Mouse (Mus musculus): ENCODE measurements around the gene Medag. TPM values are rescaled to one million over a fixed set of nuclear protein-coding genes. Genes with fewer than 3 reads are reported as not detected.

Medag gene
- polyA plus RNA-seq, 1 experiment from 2014 or later: 2.5 TPM

GRCm38 (mm10) chr5:149375074-149375888, 36.3 kb upstream of the Medag start:
- H3K36me3 ChIP-seq: no peaks in the 10 kb centered on the region
- peak; percentile 25; the same call in 1 of the 2 replicates for ATAC-seq (ENCODE audit: low FRiP score)
- WGBS: 40% methylated on average over 14 of the region's 14 CpGs
- H3K27me3 ChIP-seq: no peaks in the 10 kb centered on the region
- H3K4me2 ChIP-seq: peak overlapping the region; percentile 39
- no peak overlapping the region for H3K4me3 ChIP-seq
- H3K9ac ChIP-seq: peak overlapping the region; percentile 46; the same call in 1 of the 2 replicates
- H3K9me3 ChIP-seq: no peaks in the 10 kb centered on the region
- H3K27ac ChIP-seq: peak overlapping the region; percentile 81
- peaks cover 50% of the 10 kb centered on the region for H3K4me1 ChIP-seq (replicated peaks)

GRCm38 (mm10) chr5:149375889-149376212, 35.7 kb upstream of the Medag start:
- H3K36me3 ChIP-seq: no peaks in the 10 kb centered on the region
- H3K4me2 ChIP-seq: peak overlapping the region; percentile 39
- peak; percentile 53; the same call in 1 of the 2 replicates for ATAC-seq (ENCODE audit: low FRiP score)
- WGBS: under 1% methylated on average over 8 of the region's 8 CpGs
- H3K4me1 ChIP-seq (replicated peaks): peaks cover 56% of the 10 kb centered on the region
- H3K9me3 ChIP-seq: no peaks in the 10 kb centered on the region
- no peak overlapping the region for H3K4me3 ChIP-seq
- H3K9ac ChIP-seq: peak overlapping the region; percentile 46; the same call in 1 of the 2 replicates
- no peaks in the 10 kb centered on the region for H3K27me3 ChIP-seq
- peak overlapping the region; percentile 81 for H3K27ac ChIP-seq

- Histone ChIP-seq H3K27me3 (no peaks in the 10 kb centered on the region), H3K9ac (no peak overlapping the region), H3K4me2 (no peak overlapping the region), H3K36me3 (no peaks in the 10 kb centered on the region), H3K4me3 (no peak overlapping the region), H3K4me1 (replicated peaks) (peaks cover 61% of the 10 kb centered on the region), H3K9me3 (no peaks in the 10 kb centered on the region), H3K27ac (no peak overlapping the region)
- WGBS: 86% methylated on average over 7 of the region's 7 CpGs
- no peak for ATAC-seq (ENCODE audit: low FRiP score)
Measured at GRCm38 (mm10) chr5:149376367-149376766, 35.2 kb upstream of the Medag start.

DNA sequence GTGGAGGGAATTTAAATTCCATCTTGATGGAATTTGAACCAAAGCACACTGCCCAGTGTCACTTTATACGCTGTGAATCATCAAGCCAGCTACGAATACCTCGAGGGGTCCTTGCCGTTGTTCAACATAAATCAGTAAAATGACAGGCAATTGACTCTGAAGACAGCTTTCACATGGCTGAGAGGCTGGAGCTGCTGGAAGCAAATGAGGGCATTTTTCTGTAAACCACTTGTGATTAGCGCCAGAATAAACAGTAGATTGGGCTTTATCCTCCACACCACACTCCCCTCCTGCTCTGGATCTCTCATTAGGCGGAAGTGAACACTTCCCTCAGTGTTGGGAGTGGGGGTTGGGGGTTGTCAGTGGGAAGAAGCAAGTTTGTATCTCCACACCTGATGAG, 34.3 kb upstream of the Medag start:
- Histone ChIP-seq H3K4me2 (no peak overlapping the region), H3K4me1 (replicated peaks) (peaks cover 63% of the 10 kb centered on the region), H3K27ac (peak overlapping the region; percentile 60), H3K27me3 (no peaks in the 10 kb centered on the region), H3K9me3 (no peaks in the 10 kb centered on the region), H3K9ac (no peak overlapping the region), H3K36me3 (no peaks in the 10 kb centered on the region), H3K4me3 (no peak overlapping the region)
- ATAC-seq (ENCODE audit: low FRiP score): no peak
- 22% methylated on average over 6 of the region's 6 CpGs for WGBS

DNA sequence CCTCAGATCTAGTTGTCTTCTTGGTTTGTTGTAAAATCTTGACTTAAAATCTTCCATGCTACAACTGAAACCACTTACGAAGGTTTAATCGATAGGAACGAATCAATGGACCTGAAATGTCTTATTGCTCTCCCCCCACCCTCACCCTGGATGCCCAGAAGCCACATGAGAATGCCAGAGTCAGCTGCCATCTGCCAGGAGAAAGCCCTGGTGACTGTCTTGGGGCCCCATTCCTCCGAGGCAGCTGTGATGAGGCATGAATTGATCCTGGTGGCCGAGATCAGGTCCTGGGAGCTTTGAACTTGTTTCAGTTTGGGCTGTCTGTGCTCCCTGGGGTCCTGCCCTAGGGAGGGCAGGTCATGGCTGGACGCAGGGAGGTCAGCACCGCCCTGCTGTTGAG, 33.0 kb upstream of the Medag start:
- Histone ChIP-seq H3K36me3 (no peaks in the 10 kb centered on the region), H3K4me2 (no peak overlapping the region), H3K27me3 (no peaks in the 10 kb centered on the region), H3K27ac (no peak overlapping the region), H3K4me1 (replicated peaks) (peaks cover 55% of the 10 kb centered on the region), H3K4me3 (no peak overlapping the region), H3K9me3 (no peaks in the 10 kb centered on the region), H3K9ac (no peak overlapping the region)
- no peak for ATAC-seq (ENCODE audit: low FRiP score)
- 60% methylated on average over 7 of the region's 7 CpGs for WGBS

DNA sequence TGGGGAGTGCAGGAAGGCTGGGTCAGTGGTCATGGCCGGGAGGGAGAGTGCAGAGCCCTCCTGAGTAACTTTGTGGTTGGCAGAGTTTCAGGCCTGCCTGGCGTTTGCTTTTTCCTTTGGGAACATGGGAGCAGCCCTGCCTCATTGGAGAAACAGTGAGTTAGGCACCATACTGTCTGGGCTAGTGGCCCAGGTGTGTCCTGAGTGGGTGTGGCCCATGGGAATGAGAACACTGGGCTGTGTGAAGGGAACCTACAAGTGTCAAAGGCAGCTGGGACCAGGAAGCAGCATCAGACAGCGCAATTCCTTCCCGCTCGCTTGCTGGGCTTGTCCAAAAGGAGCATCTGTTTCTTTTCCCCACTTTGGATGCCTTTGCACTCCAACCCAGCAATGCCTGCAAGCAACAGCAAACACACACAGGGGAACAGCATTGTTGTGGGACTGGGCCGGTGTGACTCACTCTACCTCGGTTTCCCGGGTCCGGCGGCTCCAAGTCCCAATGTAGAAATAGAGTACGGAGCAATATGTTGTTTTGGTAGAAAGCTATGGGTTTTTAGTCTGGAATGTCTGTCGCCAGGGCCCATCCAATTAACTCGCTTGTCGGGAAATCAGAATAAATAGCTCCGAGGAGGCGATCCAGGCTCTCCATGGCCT, 32.3 kb upstream of the Medag start:
- Histone ChIP-seq H3K9me3 (no peaks in the 10 kb centered on the region), H3K9ac (peak overlapping the region; percentile 10; the same call in 1 of the 2 replicates), H3K36me3 (no peaks in the 10 kb centered on the region), H3K4me3 (no peak overlapping the region), H3K4me2 (no peak overlapping the region), H3K4me1 (replicated peaks) (peaks cover 49% of the 10 kb centered on the region), H3K27me3 (no peaks in the 10 kb centered on the region), H3K27ac (peak overlapping the region; percentile 83)
- no peak for ATAC-seq (ENCODE audit: low FRiP score)
- WGBS: 64% methylated on average over 16 of the region's 16 CpGs

- 54% methylated on average over 8 of the region's 8 CpGs for WGBS
- peak; percentile 33 for ATAC-seq (ENCODE audit: low FRiP score)
- no peak overlapping the region for H3K4me2 ChIP-seq
Measured at GRCm38 (mm10) chr5:149379861-149380260, 31.7 kb upstream of the Medag start.

DNA sequence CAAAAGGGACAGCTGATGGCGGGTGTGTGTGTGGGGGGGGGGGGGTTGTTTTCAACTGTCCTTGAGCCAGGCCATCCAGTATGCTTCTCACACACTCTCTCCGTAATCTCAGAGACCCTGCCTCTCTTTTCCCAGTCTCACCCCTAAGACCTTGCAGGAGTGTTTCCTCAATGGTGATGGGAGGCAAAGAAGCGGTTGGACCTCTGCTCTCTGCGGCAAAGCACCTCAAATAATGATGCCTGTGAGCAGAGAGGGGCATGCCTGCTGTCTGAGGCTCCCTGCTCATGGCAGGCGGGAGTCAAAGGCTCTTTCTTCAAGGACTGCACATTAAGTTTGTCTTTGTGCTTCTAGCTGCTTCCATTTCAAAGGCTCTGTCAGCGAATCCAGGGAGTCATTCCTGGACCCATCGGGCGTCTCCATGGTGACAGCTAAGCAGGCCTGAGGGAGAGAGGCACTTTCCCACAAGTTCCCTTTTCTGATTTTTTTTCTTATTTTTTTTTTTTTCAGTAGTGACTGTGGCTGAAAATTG, 31.1 kb upstream of the Medag start:
- Histone ChIP-seq H3K27ac (peak overlapping the region; percentile 83), H3K36me3 (no peaks in the 10 kb centered on the region), H3K4me1 (replicated peaks) (peaks cover 42% of the 10 kb centered on the region), H3K9ac (no peak overlapping the region), H3K4me3 (no peak overlapping the region), H3K9me3 (no peaks in the 10 kb centered on the region), H3K27me3 (no peaks in the 10 kb centered on the region), H3K4me2 (no peak overlapping the region)
- 13% methylated on average over 8 of the region's 8 CpGs for WGBS
- ATAC-seq (ENCODE audit: low FRiP score): peak; percentile 71

More at GRCm38 (mm10) chr5:149379861-149380260, 31.7 kb upstream of the Medag start:
- H3K4me1 ChIP-seq (replicated peaks): peaks cover 48% of the 10 kb centered on the region
- no peaks in the 10 kb centered on the region for H3K36me3 ChIP-seq
- H3K9ac ChIP-seq: no peak overlapping the region
- peak overlapping the region; percentile 83 for H3K27ac ChIP-seq
- no peaks in the 10 kb centered on the region for H3K9me3 ChIP-seq
- H3K4me3 ChIP-seq: no peak overlapping the region
- H3K27me3 ChIP-seq: no peaks in the 10 kb centered on the region

DNA sequence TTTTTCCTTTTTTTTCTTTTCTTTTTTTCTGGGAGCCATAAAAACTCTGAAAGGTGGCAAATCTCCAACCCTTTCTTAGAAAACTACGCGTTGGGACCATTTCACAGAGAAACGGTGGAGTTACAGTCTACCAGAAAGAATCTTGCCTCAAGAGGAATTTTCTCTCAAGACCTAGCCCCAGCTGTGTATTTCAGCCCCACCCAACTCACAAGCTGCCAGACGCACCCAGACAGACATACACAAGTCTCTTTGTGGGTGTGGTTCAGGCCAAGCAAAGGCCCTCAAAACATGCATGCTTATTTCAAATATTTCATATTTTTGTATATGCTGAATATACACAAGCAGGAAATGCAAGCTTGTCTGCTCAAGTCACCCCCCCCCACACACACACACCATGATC, 29.6 kb upstream of the Medag start:
- no peak overlapping the region for H3K27ac ChIP-seq
- no peak overlapping the region for H3K4me2 ChIP-seq
- no peaks in the 10 kb centered on the region for H3K9me3 ChIP-seq
- H3K4me3 ChIP-seq: no peak overlapping the region
- peaks cover 38% of the 10 kb centered on the region for H3K4me1 ChIP-seq (replicated peaks)
- WGBS: 88% methylated on average over 4 of the region's 4 CpGs
- no peak overlapping the region for H3K9ac ChIP-seq
- ATAC-seq (ENCODE audit: low FRiP score): no peak
- no peaks in the 10 kb centered on the region for H3K27me3 ChIP-seq
- H3K36me3 ChIP-seq: no peaks in the 10 kb centered on the region

DNA sequence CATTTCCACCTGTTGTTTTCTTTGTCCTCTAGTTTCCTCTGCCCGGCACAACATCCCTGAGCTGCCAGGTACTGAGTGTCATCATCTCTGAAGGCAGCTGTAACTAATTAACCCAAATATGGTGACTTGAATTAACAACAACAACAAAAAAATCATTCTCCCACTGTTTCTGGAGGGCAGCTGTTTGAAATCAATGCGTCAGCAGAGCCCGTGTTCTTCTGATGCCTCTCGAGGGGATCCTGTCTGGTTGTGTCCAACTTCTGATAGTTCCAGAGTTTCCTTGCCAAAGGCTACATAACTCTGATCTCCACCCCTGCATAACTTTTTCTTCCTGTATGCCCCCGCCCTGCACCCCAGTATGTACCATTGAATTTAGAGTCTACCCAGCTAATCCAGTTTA, 28.9 kb upstream of the Medag start:
- Histone ChIP-seq H3K4me1 (replicated peaks) (peaks cover 32% of the 10 kb centered on the region), H3K4me2 (no peak overlapping the region), H3K27me3 (no peaks in the 10 kb centered on the region), H3K27ac (no peak overlapping the region), H3K9ac (no peak overlapping the region), H3K36me3 (no peaks in the 10 kb centered on the region), H3K9me3 (no peaks in the 10 kb centered on the region), H3K4me3 (no peak overlapping the region)
- 87% methylated on average over 5 of the region's 5 CpGs for WGBS
- ATAC-seq (ENCODE audit: low FRiP score): no peak

DNA sequence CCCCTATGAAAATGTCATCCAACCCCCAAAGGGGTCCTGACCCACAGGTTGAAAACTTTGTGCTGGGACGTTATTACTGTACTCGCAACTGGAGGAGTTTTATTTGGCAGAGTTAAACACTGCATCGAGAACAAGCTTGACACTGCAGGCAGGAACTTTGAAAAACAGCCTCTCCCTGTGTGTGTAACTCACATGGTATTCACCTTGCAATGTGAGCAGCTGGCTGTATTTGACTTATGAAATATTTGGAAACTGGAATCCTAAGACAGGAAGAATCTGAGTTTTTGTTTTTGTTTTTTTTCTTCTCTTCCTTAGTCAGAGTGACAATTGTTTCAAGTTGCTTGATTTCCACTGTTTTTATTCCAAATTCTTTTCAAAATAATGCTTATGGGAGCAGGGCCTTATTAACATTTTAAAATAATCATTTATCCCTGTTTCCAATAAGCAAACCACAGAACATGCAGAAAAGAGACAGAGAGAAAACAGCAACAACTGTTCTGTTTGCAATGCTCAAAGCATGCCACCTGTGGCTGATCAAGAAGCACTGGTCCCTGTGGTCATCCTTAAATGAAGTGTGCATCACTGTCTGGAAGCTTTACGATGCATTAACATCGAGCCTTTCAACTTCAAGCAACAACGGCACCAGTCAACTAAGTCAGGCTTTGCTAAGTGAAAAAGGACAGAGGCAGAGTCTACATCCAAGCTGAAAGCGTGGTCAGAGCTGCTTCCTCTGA, 26.2 kb upstream of the Medag start:
- Histone ChIP-seq H3K27ac (no peak overlapping the region), H3K9me3 (no peaks in the 10 kb centered on the region), H3K27me3 (no peaks in the 10 kb centered on the region), H3K4me2 (no peak overlapping the region), H3K4me1 (replicated peaks) (peaks cover 20% of the 10 kb centered on the region), H3K36me3 (no peaks in the 10 kb centered on the region), H3K4me3 (no peak overlapping the region), H3K9ac (no peak overlapping the region)
- 88% methylated on average over 7 of the region's 7 CpGs for WGBS
- no peak for ATAC-seq (ENCODE audit: low FRiP score)

GRCm38 (mm10) chr5:149386294-149386850, 25.2 kb upstream of the Medag start:
- no peaks in the 10 kb centered on the region for H3K27me3 ChIP-seq
- no peaks in the 10 kb centered on the region for H3K36me3 ChIP-seq
- ATAC-seq (ENCODE audit: low FRiP score): no peak
- H3K4me3 ChIP-seq: no peak overlapping the region
- H3K9me3 ChIP-seq: no peaks in the 10 kb centered on the region
- H3K27ac ChIP-seq: no peak overlapping the region
- H3K9ac ChIP-seq: no peak overlapping the region
- 86% methylated on average over 5 of the region's 5 CpGs for whole genome bisulfite sequencing
- no peak overlapping the region for H3K4me2 ChIP-seq
- peaks cover 10% of the 10 kb centered on the region for H3K4me1 ChIP-seq (replicated peaks)

Measured in hindbrain, embryonic 13.5 days (tissue).